Mouse (Mus musculus): ENCODE measurements around the gene Rhbdd2.

Rhbdd2 gene

DNA sequence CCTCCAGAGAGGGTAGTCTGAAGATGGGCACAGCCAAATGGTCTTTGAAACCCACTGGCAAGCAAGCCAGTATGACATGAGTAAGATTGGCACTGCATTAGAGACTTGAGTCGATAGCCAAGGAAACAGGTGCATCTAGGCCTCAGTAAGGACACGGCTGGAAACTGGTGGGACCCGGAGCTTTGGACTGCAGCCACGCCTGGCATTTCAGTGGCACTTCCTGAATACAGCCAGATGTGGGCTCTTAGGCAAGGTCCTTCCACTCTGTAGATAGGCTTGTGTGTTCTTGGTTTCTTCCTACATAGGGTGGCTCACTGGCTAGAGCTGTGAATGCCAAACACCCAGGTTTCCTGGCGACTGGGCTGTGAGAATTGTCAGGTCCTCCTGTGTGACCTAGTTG, 12.9 kb downstream of the Rhbdd2 start:
- no peak for DNase-seq (ENCODE audit: low spot score in 2 of 2)

DNA sequence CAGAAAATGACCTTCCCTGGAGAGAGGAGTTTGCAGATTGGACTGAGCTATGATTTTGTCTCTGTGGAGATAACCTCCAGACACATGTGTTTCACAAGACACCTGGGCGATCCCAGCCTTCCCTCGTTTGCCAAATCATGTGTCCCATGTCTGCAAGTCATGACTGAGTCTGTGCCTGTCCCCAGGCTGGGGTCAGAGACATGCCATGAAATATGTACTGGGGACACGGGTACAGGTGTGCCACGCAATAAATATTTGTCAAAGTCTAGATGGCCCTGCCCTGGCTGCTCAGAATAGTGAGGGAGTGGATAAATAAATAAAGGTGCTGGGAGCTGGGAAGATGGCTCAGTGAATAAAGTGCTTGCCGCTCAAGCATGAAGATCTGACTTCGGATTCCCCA, 13.6 kb downstream of the Rhbdd2 start:
- DNase-seq (ENCODE audit: low spot score in 2 of 2), result no peak

DNA sequence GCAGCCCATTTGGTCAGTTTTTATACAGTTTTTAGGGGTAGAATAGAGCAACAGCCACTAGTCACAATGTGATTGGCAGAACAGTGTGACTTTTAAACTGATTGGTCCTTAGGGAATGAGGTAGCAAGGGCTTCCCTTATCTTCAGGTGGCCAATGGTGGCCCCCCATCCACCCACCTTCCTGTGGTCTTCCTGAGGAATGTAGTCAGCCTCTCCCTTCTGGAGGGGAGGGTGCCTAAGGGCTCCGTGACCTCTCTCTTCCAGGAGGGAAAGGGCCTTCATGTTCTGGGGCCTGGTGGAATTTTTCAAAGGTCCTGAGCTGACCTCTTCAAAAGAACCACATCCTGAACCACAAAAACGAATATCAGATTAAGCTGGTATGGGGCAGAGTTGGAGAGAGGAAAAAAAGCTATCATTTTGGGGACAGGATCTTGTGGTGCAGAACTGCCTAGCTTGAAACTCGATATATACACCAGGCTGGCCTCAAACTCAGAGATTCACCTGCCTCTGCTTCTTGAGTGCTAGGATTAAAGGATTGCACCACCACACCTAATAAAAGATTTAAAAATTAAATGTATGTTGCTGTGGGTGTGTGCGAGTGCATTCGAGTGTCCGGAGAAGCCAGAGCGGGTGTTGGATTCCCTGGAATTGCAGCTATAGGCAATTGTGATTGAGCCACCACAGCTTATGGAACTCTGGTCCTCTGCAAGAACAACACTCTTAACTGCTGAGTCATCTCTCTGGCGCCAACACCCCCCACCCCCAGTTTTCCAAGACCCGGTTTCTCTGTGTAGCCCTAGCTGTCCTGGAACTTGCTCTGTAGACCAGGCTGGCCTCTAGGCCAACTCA, 16.3 kb downstream of the Rhbdd2 start:
- DNase-seq (ENCODE audit: low spot score in 2 of 2), result no peak

DNA sequence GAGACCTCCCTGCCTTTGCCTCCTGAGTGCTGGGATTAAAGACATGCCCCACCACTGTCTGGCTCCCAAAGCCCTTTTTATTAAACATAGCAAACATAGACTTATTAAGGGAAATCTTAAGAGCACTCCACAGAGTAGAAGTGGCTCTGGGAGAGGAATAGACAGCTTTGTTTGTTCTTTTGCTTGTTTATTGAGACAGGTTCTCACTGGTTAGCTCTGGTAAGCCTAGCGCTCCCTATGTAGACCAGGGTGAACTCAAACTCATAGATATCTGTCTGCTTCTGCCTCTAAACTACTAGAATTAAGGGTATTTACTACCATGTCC, 16.9 kb downstream of the Rhbdd2 start:
- DNase-seq (ENCODE audit: low spot score in 2 of 2), result no peak

GRCm38 (mm10) chr5:135651536-135651935, 19.1 kb downstream of the Rhbdd2 start:
- DNase-seq (ENCODE audit: low spot score in 2 of 2), result no peak

DNA sequence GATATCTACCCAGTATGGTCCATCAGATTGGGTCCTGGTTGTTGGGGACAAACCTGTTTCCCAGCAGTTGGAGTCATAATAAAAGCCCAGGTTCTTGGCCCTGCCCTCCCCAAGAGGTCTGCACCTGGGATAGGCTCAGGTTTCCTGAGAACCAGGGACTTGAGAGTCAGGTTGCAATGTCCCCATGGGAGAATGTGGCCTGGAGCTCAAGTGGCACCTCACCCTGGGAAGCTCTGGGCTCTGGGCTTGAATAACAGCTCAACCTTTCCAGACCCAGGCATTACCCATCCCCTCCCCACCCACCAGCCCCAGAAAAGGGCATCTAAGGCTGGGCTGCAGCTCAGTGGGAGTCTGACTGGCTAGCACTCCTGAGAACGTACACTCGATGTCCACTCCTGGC, 20.8 kb downstream of the Rhbdd2 start:
- DNase-seq (ENCODE audit: low spot score in 2 of 2), result no peak

DNA sequence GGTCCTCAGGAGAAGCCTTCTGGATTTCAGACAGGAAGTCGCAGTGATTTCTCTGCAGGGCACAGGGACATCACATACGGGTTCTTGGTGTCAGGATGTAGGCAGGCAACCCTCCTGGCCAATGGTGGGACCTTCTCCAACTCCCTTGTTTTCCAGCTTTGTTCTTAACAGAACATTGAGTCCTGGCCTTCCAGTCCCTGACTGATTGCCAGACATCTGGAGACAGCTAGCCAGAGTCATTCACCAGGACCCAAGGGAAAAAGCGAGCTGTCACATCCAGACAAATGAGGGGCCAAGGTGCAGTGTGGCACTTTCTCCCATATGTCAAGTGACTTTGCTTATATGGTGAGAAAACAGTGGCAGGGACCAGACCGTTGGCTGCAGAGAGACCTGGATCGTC, 23.6 kb downstream of the Rhbdd2 start:
- no peak for DNase-seq (ENCODE audit: low spot score in 2 of 2)

DNA sequence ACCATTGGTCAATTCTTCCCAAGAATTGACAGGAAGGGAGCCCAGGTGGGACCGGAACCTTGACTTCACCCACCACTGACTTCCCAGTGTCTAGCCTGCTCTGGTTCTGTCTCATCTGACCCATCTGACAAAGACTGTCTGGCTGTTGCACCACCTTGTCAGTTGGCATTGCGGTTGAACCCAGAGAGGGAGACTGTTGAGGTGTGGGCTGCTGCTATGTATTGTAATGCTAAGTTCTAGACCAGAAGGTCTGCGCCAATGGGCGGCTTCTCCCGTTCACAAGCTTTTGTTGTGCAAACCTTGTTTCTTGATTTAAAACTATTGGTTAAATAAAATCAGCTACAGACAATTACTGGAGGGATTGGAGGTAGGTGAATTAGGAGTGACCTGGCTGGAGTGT, 24.7 kb downstream of the Rhbdd2 start:
- DNase-seq (ENCODE audit: low spot score in 2 of 2), result no peak

DNA sequence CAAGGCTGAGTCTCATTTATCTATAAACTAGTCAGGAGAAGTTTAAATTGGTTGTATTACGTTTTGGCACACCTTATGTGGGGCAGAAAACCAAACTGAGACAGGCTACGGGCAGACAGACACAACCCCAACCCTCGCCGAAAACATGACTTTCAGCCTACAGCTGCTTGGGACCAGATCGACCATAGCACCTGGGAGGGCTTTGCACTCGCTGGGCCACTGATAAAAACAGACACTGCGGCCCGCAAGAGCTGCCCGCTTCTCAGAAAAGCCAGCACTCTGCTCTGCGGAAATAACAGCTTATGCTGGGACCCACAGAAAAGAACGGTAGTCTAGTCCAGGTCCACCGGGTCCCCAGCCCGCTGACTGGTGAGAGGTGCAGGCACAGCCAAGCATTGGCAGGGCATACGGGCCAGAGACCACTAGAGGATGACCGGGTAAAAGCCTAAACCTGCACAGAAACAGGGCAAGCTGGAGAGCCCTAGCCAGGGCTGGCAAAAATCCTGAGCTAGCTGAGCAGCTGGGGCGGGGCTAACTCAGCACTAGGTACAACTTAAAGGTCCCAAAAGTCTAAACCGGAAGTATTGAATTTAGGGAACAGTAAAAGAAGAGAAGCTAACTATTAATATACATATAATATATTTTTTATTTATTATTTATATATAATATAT, 25.4 kb downstream of the Rhbdd2 start:
- DNase-seq (ENCODE audit: low spot score in 2 of 2), result no peak

GRCm38 (mm10) chr5:135659956-135660355, 27.5 kb downstream of the Rhbdd2 start:
- no peak for DNase-seq (ENCODE audit: low spot score in 2 of 2)

DNA sequence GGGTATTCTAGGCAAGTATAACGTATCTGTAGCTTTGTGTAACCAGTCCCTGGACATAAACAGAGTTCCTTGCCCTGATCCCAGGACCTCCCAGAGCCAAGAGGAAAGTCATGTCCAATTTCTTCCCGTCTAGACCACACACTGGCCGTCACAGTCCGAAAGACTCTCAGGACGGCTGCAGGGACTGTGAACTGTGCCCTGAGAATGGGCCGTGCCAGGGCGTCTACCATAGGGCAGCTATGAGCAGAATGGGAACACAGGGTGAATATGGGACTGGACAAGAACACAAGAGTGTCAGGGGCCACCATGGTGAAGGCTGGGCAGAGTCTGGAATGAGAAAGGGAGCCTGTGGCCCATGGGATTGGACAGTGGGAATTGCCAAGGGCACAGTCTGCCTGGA, 28.1 kb downstream of the Rhbdd2 start:
- DNase-seq (ENCODE audit: low spot score in 2 of 2), result no peak

DNA sequence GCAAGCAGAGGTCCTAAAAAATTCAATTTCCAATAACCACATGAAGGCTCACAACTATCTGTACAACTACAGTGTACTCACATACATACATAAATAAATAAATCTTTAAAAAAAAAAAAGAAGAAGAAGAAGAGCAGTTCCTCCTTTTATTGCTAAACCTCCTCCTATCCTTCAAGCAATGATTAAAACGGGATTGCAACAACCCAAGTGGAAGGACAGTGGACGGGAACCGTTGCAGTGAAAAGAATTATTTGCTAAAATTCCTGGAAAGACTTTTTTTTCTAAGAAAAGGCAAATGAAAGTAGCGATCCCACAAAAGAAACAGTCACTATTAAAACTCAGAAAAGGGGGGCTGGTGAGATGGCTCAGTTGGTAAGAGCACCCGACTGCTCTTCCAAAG, 34.5 kb downstream of the Rhbdd2 start:
- DNase-seq (ENCODE audit: low spot score in 2 of 2), result no peak

- no peak for DNase-seq (ENCODE audit: low spot score in 2 of 2)
These were observed 35.7 kb downstream of the Rhbdd2 start for GRCm38 (mm10) chr5:135668071-135668470.

DNA sequence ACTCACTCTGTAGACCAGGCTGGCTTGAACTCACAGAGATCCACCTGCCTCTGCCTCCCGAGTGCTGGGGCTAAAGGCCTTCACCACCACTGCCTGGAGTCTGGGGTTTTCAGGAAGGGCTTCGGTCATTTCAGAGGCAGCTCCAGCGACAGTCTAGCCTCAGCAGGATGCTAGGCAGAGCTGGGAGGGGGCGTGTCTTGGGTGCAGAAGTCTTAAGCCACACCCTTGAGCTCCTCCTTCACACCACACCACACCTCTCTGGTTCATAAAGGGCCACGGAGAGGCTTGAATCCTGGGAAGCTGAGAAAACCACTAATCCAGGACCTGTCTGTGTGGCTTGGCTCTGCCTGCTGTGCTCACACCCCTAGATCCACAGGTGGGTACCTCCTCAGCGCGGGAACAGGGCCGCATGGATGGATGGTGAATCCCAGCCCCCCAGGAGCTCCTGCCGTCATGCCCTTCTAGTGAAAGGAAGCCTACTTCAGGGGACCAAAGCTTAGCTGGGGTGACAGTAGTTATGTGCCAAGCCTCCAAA, 37.4 kb downstream of the Rhbdd2 start, which contains the start of gene Por:
TSS of gene Por (plus strand) at position 293 of the 535 bp plus-strand sequence.
- no peak for DNase-seq (ENCODE audit: low spot score in 2 of 2)

GRCm38 (mm10) chr5:135670881-135671280, 38.5 kb downstream of the Rhbdd2 start:
- no peak for DNase-seq (ENCODE audit: low spot score in 2 of 2)

GRCm38 (mm10) chr5:135672509-135672908, 40.1 kb downstream of the Rhbdd2 start:
- no peak for DNase-seq (ENCODE audit: low spot score in 2 of 2)

DNA sequence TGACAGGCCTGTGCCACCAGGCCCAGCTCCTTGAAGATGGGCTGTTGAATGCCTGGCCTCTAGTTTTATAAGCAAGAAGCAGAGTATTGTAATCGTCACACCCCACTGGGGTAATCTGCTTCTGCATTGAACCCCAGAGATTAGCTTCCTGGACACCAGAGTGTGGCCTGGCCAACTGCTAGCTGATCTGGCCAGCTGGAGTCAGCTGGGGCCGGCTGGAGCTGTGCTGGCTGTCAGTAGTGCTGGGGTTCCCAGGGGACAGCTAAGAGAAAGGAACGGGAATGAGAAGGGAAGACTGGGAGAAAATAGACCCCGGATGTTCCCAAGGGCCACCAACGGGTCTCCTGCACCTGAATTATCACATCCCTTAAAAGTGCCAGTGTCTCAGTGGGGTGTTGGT, 40.6 kb downstream of the Rhbdd2 start:
- DNase-seq (ENCODE audit: low spot score in 2 of 2), result no peak

- no peak for DNase-seq (ENCODE audit: low spot score in 2 of 2)
These were observed 41.9 kb downstream of the Rhbdd2 start for GRCm38 (mm10) chr5:135674349-135674775.

GRCm38 (mm10) chr5:135674821-135675220, 42.4 kb downstream of the Rhbdd2 start:
- peak; percentile 64 for DNase-seq (ENCODE audit: low spot score in 2 of 2)

DNA sequence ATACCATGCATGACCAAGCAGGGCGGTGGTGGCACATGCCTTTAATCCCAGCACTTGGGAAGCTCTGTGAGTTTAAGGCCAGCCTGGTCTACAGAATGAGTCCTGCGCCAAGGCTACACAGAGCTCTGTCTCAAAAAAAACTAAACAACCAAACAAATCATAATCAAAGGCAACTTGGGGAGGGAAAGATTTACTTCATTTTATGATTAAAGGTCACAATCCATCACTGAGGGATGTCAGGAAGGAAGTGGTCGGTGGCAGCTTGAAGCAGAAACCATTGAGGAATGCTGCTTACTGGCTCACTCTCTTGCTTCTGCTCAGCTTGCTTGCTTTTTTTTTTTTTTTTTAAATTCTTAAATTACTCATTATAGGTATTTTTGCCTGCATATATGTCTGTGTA, 44.3 kb downstream of the Rhbdd2 start:
- no peak for DNase-seq (ENCODE audit: low spot score in 2 of 2)

GRCm38 (mm10) chr5:135677251-135677650, 44.8 kb downstream of the Rhbdd2 start:
- no peak for DNase-seq (ENCODE audit: low spot score in 2 of 2)

- no peak for DNase-seq (ENCODE audit: low spot score in 2 of 2)
These were observed 46.1 kb downstream of the Rhbdd2 start for GRCm38 (mm10) chr5:135678481-135678880.

GRCm38 (mm10) chr5:135680967-135681545, 48.6 kb downstream of the Rhbdd2 start:
- no peak for DNase-seq (ENCODE audit: low spot score in 2 of 2)
